Mouse (Mus musculus): Measurements from ENCODE around the gene Ostm1.

Gene Ostm1

GRCm38 (mm10) chr10:42582566-42583110 is 984 bp upstream of the Ostm1 start:
- DNase-seq (ENCODE audit: inconsistent age in 2 of 2, low spot score in 1 of 2) = peak in 1 of 2 experiments; percentile 63

DNA sequence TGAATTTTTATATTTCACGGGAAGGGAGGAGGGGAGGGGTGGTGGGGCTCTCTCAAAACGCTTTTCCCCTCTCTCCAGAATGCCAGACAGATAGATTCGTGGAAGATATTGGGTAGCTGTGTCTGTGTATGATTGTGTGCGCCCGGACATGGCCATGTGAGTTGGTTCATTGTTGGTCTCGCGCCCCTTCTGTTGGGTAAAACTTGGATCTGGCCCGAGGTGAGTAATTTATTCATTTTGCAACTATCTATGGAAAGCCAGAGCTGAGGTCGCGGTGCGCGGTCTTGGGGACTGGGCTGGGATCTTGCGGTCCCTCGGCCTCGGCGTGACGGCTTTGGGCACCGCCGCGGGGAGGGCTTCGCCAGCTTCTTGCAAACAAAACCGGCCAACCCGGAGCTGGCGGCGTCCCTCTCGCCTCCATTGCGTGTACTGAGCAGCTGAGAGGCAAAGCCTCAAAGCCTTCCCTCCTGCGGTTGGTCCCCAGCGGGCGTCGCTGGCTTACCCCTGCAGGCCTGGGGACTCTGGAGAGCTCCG is 347 bp downstream of the Ostm1 start:
- DNase-seq (ENCODE audit: inconsistent age in 2 of 2, low spot score in 1 of 2) = peak in 1 of 2 experiments; percentile 34

DNA sequence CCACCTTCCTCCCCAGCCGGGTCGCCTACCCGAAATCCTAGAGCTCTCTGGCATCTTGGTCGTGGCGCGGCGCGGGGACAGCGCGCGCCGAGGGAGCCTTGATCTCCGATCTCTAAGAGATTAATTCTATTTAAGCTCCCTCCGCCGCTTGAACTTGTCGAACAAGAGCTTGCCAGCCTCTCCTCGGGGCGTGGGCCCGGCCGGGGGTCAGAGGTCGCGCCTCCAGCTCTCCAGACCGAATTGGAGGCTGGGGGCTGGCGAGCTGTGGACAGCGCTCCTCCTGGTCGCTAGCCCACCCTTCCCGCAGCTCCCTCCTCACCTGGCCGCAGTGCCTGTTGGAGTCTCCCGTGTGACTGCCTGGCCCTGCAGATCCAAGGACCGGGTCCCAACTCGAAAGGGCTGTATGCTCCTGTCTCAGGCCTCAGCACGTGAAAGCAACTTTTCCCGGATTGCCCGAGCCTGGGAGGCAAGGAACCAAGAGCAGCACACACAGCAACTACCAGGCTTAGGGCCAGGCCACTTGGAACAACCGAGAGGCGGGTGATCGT is 888 bp downstream of the Ostm1 start:
- DNase-seq (ENCODE audit: inconsistent age in 2 of 2, low spot score in 1 of 2) = no peak

GRCm38 (mm10) chr10:42585156-42585555 is 1.5 kb downstream of the Ostm1 start:
- DNase-seq (ENCODE audit: inconsistent age in 2 of 2, low spot score in 1 of 2) = peak in 1 of 2 experiments; percentile 21

- DNase-seq (ENCODE audit: inconsistent age in 2 of 2, low spot score in 1 of 2) = no peak
These were observed 2.1 kb downstream of the Ostm1 start for GRCm38 (mm10) chr10:42585596-42586305.

- DNase-seq (ENCODE audit: inconsistent age in 2 of 2, low spot score in 1 of 2) = no peak
These were observed 4.5 kb downstream of the Ostm1 start for GRCm38 (mm10) chr10:42587961-42588750.

- no peak for DNase-seq (ENCODE audit: inconsistent age in 2 of 2, low spot score in 1 of 2)
These were observed 5.9 kb downstream of the Ostm1 start for GRCm38 (mm10) chr10:42589505-42589904.

GRCm38 (mm10) chr10:42590261-42591184 is 6.9 kb downstream of the Ostm1 start:
- no peak for DNase-seq (ENCODE audit: inconsistent age in 2 of 2, low spot score in 1 of 2)

DNA sequence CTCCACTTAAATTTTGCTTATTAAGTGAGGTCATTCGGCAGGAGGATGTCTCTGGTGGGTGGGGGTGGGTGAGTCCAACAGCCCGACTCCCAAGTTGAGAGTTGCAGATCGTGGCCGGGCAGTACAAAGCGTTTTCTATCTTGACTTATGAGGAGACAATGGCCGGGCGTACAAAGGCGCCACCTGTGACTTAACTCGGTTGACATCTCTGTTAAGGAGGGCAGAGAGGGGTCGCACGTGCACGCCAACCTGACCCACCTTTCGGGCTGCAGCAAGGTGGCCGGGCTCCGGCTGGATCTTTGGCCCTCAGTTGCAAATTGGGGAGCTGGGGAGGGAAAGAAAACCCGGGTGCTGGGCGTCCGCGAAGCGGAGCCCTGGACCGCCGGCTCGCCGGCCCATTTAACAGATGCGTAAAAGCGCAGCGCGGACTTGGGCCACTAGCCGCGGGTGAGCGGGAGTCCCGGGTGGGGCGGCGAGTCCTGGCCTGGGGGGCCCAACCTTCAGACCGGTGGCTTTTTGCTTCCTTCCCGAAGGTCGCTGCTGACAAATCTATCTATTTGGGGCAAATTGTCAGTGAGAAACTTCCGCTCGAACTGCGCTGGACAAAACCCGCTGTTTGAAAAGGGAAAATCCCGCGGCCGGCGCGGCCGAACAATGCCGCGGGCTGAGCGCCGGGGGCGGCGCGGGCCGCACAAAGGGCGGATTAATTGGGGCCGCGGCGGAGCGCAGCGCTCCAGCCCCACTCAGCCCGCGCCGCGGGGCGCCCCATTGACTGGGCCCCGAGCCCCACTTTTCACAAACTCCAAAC is 7.8 kb downstream of the Ostm1 start:
- DNase-seq (ENCODE audit: inconsistent age in 2 of 2, low spot score in 1 of 2) = peak in 1 of 2 experiments; percentile 29

GRCm38 (mm10) chr10:42591993-42592686 is 8.5 kb downstream of the Ostm1 start:
- no peak for DNase-seq (ENCODE audit: inconsistent age in 2 of 2, low spot score in 1 of 2)

DNA sequence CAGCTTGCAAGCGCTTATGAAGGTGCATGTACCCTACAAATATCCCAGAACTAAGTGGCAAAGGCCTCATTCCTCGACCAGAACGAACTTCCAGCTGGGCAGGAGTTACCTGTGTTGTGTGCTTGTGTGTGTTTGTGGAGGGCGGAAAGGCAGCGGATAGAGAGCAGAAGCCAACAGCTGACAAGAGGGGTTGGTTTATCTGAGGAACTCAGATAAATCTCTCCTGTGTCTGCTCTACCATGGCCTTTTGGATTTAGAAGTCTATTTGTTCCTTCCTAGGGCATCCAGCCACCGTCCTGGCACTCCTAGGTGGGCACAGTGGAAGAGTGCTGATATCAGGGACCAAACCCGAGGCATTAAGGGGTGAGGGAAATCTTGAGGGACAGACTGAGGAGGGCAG is 9.6 kb downstream of the Ostm1 start:
- no peak for DNase-seq (ENCODE audit: inconsistent age in 2 of 2, low spot score in 1 of 2)

- no peak for DNase-seq (ENCODE audit: inconsistent age in 2 of 2, low spot score in 1 of 2)
These were observed 15.0 kb downstream of the Ostm1 start for GRCm38 (mm10) chr10:42598615-42599014.

GRCm38 (mm10) chr10:42601556-42601955 is 17.9 kb downstream of the Ostm1 start:
- DNase-seq (ENCODE audit: inconsistent age in 2 of 2, low spot score in 1 of 2) = peak in 1 of 2 experiments; percentile 30

- DNase-seq (ENCODE audit: inconsistent age in 2 of 2, low spot score in 1 of 2) = no peak
These were observed 21.3 kb downstream of the Ostm1 start for GRCm38 (mm10) chr10:42604874-42605273.

DNA sequence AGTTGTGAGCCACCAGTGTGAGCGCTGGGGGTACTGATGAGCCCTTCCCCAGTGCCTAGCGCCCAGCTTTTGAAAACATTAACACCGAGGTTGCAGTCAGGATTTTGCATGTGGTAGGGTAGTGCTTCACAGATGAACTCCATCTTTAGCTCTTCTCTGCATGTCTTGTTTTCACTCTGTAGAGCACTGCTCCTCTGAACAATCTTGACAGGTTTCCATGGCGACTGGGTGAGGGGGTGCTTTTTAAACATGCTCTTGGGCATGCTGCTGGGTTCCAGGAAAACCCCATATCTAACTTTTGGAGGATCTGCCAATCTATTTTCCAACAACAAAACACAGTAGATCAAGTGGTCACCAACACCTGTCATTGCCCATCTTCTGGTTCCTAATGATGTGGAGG is 23.1 kb downstream of the Ostm1 start:
- DNase-seq (ENCODE audit: inconsistent age in 2 of 2, low spot score in 1 of 2) = no peak

DNA sequence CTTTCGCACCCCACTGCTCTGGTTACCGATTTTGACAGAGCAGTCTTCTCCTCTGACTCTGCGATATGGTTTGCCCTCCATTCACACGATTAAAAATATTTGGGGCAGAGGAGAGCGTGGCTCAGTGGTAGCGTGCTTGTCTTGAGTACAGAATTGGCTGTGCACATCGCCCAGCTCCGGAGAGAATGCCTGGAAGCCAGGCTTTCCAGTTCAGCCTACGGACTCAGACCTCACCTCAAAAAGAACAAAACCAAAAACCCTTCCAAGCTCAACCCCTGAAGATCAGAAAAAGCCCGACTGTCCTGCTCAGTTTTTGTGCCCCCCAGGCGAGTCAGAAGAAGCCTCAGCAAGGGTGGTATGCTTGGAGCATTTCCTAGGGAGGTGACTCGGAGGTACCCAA is 29.5 kb downstream of the Ostm1 start:
- DNase-seq (ENCODE audit: inconsistent age in 2 of 2, low spot score in 1 of 2) = no peak

- peak; percentile 25 to 58 for DNase-seq (ENCODE audit: inconsistent age in 2 of 2, low spot score in 1 of 2)
These were observed 30.2 kb downstream of the Ostm1 start for GRCm38 (mm10) chr10:42613639-42614381.

GRCm38 (mm10) chr10:42614766-42615165 is 31.1 kb downstream of the Ostm1 start:
- DNase-seq (ENCODE audit: inconsistent age in 2 of 2, low spot score in 1 of 2) = peak in 1 of 2 experiments; percentile 20
